Mouse (Mus musculus) c-Kit-positive CD71-positive TER-119-positive erythroid progenitor cells, embryonic 14.5 days (primary cell): ENCODE results near the gene Cth.
"Not testable (repeated sequence)": the region's sequence is repeated elsewhere in the genome, so short reads cannot be mapped to it uniquely, and the experiment has no call there.

Source experiments
- DNase-seq: peaks from one replicate; pipeline ENCODE4 v3.0.0-alpha.2; 2013; ENCODE audit warnings: low spot score

The Cth gene

DNA sequence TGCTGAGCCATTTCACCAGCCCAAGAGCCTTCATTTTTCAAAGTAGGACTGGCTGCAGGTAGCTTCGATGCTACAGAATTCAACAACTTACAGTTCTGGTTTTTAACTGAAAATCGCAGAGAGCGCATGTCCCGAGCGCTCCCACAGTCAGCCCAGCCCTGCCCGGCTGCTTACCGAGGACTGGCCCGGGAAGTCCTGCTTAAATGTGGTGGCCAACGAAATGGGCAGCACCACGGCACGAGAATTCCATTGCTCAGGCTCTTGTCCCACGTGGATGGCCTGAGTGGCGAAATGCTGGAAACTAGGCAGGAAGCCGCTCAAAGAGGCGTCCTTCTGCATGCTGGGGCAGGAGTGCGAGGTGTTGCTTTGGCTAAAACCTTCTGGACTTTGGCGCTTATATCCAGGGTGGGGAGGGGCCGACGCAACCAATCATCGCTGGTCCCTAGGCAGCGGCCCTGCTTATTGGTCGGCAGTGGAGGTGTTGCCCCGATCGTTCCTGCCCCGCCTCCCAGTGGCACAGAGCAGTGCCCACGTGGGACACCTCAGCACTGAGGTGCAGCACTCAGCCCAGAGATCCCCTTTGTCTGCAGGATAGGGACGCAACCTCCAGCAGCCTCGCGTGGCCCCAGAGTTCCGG, at the start of gene Cth:
Cth (minus strand) TSS at position 386 of the 637 bp plus-strand sequence.
- peak; percentile 85 for DNase-seq

DNA sequence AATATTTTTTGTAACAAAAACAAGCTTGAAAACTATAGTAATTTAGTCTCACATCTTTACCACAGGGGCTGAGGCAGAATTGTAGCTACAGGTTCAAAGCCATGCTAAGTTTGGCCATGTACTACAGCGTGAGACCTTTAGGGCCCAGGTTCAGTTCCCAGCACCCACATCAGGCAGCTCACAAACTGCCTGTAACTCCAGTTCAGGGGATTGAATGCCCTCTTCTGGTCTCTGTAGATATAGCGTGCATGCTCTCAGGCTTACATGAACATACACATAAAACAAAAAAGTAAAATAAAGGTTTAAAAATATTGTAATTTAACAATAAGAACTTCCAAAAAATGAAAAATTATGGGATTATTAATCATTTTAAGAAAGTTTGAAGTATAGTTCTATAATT, 48.4 kb upstream of the Cth start:
- DNase-seq, result no peak

DNA sequence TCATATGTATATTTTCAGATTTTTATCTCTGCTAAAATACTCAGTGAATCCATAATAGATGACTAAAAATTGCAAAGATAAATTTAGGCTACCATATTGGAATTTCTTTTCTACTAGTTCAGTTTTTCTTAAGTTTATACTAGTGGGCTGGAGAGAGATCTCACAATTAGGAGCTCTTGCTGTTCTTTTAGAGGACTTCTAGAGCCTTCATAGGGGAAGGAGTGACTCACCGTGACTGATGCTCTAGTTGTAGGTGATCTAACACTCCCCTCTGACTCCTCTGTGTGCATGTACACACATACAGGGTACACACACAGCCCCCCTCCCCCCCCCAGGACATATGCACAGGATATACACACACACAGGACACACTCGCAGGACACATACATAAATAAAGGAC, 46.3 kb upstream of the Cth start:
- no peak for DNase-seq

DNA sequence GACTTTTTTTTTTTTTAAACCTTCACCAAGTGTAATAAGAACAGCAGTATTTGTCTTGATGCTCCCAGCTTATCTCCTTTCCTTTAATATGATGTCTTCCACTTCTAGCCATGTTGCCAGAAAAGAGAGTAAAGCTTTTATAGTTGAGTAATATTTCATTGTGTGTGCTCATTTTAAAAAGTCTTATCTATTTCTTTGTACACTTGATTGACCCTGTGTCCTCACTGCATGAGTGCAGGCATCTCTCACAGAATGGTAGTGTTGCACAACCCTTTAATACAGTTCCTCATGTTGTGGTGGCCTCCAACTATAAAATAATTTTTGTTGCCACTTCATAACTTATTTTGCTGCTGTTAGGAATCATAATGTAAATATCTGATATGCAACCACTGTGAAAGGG, 32.4 kb upstream of the Cth start:
- no peak for DNase-seq

DNA sequence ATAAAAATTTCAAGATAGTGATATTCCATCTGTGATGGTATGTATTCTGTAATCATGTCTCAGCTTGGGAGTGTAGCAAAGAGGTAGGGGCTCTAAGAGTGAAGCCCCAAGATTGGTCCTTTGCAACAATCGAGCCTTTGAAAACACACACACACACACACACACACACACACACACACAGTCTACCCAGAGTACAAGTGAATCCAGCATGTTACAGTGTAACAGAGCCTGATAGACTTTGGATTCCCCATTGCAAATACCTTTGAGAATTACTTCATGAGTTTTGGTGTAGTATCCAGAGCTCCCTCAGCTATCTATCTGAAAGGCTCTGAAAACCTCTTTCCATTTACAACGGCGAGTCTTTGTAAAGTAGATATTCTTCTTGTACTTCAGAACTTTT, 31.3 kb upstream of the Cth start:
- DNase-seq, result no peak

DNA sequence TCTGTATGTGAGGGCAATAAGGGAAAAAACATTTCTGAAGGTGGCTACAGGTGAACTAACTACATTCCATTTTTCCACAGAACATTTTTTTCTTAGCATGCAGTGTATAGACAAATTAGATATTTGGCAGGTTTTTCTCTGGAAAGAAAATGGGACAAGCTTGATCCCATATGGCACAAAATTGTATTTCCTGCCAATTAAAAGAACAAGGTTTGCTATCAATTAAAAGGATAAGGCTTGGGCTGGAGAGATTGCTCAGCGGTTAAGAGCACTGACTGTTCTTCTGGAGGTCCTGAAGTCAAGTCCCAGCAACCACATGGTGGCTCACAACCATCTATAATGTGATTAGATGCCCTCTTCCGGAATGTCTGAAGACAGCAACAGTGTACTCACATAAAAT, 30.6 kb upstream of the Cth start:
- no peak for DNase-seq

DNA sequence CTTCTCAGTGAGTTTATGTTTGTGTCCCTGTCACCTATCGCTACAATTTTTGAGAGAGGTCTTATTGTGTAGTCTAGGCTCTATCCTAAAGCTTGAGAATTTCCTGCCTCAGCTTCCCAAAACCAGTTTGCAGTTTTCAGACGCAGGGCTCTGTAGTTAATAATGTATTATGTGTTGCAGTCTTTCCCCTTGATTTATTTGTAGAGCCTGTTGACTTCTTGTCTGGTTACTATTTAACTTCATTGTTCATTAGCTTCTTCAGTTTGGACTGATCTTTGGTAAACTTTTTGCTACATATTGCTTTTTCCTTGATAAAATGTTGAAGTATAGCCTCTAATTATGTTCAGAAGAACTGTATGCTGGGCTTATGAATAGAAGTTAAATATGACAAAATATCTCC, 27.8 kb upstream of the Cth start:
- no peak for DNase-seq

DNA sequence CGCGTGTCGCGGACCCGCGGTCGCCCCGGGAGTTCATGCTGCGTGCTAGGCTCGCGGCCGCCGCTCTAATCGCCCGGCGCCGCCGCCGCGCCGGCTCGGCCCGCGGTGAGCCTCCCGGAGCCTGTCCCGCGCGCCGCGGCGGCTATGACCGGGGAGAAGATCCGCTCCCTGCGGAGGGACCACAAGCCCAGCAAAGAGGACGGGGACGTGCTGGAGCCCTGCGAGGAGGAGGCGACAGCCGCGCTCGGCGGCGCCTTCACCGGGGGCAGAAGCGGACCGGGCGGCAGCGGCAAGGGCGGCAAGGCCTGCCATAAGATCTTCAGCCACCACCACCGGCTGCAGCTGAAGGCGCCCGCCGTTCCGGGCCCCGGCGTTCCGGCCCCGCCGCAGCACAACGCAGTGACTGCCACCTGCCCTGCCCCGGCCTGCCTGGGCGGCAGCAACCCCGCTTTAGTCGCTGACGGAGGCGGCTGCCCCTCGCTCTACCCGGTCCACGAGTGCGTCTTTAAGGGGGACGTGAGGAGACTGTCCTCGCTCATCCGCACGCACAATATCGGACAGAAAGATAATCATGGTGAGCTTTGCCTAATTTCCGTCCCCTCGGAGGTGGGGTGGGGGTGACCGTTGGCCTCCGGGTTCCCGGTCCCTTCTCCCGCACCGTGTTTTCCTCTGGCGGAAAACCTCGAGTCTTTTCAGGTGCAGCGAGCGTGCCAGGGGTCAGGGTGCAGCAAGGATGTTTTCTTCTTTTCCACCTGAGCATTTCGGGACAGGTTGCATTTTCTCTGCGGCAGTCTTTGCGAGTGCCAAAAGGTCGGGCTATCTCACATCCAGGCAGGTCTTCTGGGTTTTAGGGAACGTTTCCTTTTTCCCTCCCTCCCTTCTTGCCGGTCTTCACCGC, 22.8 kb upstream of the Cth start:
- peak; percentile 39 for DNase-seq

DNA sequence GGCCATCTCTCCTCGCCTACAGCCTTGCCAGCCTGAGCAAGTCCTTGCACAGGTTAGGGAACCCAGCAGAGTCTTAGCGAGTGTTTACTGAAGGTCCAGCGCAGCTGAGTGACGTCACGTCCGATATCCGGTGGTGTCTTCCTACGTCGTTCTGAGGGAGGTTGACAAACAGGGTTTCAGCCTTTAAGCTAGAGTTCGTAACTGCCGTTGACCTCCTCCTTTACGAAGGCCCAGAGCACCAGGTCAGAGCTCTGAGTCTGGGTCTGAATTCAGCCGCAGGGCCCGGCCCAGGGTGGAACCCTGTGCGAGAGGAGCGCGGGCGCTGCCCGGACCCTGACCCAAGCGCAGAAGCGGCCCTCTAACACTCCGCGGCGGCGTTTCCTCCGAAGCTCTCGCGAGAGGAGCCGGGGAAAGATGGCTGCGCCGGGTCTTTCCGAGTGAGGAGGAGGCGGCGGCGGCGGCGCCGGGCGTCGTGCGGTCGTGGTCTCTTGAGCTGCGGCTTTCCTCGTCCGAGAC, 22.0 kb upstream of the Cth start, which contains the start of gene Ankrd13c:
Ankrd13c (plus strand) TSS at position 397 of the 516 bp plus-strand sequence.
- peak; percentile 91 for DNase-seq

DNA sequence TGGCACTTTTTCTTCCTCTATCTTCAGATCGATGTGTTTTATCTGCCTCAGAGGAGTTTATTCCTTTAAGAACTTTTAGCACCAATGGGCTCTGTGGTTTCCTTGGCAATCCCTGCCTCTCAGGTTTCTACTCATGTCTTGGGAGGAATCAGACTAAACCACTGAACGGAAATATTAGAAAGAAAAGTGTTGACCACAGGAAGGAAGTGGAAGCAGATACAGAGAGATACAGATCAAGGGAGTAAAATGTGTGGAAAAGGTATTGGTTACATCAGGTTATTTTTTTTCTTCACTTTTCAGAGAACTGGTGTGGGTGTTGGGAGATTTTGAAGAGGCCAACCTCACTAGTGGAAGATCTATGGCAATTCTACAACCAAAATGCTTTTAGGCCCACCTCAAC, 13.7 kb upstream of the Cth start:
- DNase-seq, result no peak

DNA sequence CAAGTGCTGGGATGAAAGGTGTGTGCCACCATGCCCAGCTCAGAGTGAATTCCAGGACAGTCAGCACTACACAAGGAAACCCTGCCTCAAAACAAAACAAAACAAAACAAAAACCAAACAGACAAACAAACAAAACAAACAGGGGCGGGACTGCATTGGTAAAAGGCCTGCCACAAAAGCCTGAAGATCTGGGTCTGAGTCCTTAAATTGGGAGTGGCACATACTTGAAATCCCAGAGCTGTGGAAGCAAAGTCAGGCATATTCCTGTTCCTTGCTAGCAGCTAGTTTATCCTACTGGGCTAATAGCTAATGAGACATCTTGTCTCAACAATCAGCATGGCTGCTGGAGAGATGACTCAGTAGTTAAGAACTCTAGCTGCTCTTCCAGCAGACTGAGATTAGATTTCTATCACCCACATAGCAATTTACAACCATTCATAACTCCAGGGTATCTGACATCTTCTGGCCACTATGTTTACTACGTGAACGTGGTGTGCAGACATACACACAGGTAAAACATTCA, 9.5 kb upstream of the Cth start:
- DNase-seq, result no peak

DNA sequence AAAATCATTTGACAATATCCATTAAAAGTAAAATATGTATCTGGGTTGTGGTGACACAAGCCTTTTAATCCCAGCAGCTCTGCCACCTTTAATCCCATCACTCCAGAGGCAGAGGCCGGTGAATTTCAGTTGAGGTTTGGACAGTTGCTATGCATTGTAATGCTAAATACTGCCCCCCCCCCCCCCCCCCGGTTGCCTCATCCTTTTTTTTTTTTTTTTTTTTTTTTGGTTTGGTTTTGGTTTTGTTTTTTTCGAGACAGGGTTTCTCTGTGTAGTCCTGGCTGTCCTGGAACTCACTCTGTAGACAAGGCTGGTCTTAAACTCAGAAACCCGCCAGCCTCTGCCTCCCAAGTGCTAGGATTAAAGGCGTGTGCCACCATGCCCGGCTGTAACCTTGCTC, 8.3 kb upstream of the Cth start:
- not testable (repeated sequence) for DNase-seq

DNA sequence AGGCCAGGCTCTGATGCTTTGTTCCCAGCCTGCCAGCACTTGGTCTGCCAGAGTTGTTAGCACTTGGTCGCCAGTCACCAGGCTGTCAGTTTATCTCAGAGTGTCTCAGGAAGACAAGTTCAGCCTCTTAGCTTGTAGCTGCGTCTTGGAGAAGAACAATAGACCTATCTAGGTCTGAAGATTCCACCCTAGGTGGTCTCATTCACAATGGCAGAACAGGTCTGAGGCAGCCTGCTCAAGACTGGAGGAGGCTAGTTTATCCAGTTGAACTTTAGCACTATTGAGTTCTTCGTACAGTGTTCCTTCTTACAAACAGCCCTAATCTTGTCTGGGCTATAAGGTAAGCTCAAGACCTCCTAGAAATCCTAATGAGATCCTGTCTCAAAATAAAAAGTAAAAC, 7.2 kb upstream of the Cth start:
- no peak for DNase-seq

DNA sequence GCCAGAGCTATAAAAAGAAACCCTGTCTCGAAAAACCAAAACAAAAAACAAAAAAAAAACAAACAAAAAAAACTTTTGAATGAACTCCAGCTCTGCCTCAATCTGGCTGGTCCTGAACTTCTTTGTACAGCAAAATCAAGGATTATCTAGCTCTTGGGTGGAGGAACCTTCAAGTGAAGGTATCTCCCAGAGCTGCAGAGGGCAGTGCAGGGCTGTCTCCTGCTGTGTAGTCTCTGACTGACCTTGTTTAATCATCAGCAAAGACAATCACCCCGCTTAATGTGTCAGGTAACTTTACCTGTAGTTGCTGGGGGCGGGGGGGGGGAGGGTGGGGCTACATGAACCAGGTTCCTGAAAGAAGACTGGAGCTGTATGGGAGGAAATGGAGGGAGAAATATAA, 6.7 kb upstream of the Cth start:
- no peak for DNase-seq

DNA sequence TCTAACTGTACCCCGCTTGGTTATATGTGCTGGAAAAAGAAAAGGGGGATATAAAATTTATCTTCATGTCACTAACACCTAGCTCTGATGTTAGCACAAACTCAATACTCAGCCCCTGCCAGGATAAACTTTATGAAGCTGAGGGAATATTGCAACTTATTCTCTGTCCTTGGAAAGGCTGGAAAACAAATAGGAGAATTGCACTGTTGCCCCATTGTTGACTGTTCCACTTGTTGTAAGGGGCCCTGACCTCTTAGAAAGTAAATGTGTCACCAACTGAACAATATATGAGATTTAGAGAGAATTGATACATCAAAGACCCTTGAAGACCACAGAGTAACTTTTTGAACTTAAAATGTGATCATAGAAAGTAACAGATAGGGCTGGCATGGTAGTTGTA, 4.5 kb upstream of the Cth start:
- no peak for DNase-seq

DNA sequence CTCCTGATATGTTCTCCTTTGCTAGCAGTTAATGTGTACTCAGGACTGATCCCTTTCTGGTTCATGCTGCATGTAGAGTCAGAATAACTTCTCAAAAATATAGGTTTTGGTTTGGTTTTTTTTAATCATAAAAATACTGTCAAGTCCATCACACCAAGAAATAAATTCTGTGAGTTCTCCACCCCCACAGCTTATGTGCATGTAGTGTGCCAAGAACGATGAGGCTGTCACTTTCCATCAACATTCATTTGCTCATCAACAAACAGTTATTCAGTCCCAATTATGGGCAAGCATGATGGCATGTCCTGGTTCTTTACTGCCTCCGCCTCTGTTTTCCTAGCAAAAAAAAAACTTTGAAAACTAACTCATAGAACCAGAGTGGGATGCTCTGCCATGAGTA, 3.9 kb upstream of the Cth start:
- no peak for DNase-seq

DNA sequence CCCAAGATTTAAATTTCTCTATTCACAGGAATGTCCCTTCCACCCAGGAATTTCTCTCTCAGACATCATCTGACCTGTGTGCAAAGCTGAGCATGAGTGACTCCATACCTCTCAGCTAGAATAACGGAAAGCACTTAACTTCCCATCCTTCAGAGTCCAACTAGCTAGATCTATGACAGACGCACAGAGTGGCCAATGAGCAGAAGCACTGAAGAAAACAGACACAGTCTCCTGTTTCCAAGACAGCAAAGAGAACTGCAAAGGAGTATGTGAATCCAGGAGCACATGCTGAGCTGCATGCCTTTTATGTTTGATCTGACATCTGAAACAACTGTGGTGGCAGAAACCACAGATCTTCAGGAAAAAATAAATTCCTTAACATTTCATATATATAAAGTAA, 1.9 kb upstream of the Cth start:
- no peak for DNase-seq

DNA sequence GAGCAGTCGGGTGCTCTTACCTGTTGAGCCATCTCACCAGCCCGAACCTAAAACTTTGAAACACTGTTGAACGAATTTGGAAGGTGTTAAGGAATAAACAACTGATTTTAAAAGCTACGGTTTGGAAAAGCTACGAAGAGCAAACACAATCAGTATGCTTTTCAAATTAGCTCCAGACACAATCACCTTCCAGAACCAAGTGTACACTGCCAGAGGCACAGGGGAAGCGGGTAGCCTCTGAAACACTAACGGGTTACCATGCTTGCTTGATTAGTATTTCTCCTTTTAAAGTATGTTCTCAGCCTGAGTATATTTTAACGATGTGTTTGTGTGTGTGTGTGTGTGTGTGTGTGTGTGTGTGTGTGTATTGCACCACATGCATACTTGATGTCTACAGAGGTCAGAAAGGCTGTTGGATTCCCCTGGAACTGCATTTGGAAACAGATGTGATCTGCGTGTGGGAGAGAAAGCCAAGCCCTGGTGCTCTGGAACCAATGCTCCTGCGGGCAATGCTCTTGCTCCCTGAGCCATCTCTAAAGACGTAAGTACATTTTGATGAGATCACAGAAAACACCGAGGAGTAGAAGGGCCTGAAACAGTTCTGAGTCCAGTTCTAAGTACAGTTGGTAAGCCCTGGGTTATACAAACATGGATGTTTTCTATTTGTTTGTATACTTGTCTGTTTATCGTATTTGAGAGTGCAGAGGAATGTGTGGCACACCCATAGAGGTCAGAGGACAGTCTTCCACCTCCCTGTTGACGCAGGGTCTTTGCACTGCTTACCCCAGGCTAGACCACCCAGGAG, 1.0 kb upstream of the Cth start:
- DNase-seq, result no peak

DNA sequence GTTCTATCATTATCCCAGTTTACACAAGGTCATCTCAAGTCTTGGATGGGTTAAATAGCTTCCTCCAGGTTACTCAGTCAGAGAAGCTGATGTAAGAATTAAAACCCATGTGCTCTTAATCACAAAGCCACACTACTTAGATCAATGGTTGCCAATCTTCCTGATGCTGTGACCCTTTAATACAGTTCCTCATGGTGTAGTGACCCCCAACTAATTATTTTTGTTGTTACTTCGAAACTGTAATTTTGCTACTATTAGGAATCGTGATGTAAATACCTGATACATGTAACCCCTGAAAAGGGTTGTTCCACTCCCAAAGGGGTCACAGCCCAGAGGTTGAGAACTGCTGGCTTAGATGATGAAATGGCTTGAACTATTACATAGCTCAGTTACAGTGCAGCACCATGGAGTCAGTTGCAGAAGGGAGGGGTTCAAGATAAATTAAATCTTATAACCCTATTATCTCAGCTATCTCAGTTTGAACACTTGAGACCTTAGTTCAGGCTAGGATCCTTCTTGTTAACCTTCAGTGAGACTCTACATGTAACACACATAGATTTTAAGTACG, 1.5 kb downstream of the Cth start:
- no peak for DNase-seq

DNA sequence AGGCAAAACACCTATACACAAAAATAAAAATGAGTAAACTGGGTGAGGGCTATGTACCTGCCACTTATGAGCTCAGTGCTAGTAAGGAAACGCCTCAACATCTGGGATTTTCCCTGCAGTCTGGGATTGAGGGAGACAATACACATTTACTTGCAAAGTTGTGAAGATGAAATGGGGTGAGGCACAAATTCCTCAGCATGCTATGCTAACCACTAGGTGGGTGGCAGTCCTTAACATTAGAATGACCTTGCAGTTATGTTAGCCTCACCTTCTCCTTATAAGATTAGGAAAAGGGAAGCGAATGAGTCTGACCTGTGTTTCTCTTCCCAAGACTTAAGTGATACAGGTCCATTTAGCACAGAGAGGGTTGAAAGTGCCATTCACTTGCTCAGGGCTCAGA, 3.5 kb downstream of the Cth start:
- no peak for DNase-seq

DNA sequence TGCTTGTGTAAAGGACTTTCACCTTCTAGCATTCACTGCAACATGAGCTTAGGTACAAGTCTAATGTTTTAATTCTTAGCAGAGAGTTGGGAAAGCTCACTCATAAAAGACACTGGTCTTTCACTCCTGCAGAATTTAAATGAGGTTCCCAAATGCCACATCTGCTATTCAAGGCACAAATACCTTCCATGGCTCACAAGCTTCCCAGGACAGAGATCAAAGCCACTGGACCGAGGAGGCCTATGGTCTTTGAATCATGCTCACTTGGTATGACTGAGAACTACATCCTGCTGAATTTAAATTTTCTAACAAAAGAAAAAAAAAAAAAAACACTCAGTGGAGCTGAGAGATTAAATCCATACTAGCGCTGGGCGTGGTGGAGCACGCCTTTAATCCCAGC, 8.5 kb downstream of the Cth start:
- DNase-seq, result no peak

DNA sequence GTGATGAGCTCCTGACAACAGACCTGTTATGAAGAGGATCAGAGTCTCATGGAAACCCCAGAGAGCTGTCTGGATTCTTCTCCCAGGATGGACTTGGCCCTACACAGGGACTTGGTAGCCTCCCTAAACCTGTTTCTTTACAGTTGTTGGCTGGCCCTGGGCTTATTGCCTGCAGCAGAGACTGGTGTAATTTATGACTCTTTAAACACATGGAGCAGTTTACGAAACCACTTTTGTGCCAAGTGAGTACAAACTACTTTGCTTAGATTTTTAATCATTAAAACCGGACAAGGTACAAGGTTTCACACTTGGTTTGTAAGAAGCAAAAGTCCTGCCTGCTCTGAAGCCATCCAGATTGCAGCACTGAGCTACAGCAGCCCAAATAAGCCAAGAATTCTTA, 12.7 kb downstream of the Cth start:
- DNase-seq, result no peak
